Mouse (Mus musculus) heart, postnatal 0 days (tissue): ENCODE measurements around the gene Bmp10.

Experiments used
- CTCF ChIP-seq: IDR thresholded peaks from 2 replicates; pipeline ENCODE4 v1.5.1; 2016; ENCODE audit warnings: antibody characterized with exemption, control low read depth, low read depth
- EP300 ChIP-seq: IDR thresholded peaks from 2 replicates; pipeline ENCODE4 v1.6.1; 2016; ENCODE audit warnings: antibody characterized with exemption, low read depth

DNA sequence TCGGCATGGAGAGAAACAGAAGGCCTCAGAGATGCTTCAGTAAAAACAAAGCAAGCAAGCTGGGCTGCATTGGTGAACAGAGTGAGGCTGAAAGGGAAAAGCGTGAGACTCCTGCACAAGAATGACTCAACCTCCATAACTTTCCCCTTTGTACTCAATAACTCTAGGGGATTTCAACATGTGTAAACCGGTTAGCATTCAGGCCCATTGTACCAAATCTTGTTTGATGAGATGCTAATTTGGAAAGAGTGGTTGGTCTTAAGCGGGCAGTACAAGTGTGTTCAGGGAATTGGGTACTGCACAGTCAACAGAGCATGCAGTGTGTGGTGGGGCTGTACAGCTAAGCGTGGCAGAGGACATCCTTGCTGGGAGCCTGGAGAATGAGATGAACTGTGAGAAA lies 46.4 kb downstream of the Bmp10 start:
- TF ChIP-seq CTCF, result no peak
- no peak for TF ChIP-seq EP300
